Mouse (Mus musculus) heart, embryonic 15.5 days (tissue): ENCODE results near the gene Hist1h4h. TPM values are rescaled to one million over a fixed set of nuclear protein-coding genes. Genes with fewer than 3 reads are reported as not detected.
"Not testable (repeated sequence)": the region's sequence is repeated elsewhere in the genome, so short reads cannot be mapped to it uniquely, and the experiment has no call there.

ENCODE experiments used
- ATAC-seq: fragments of 200-750 bp; cut with Nextera tagmentation; replicated peaks from 2 replicates; pipeline ENCODE4 v1.8.0; 2017; ENCODE audit warnings: low read depth, moderate TSS enrichment; ENCODE audit not compliant: insufficient number of reproducible peaks, insufficient read depth, low FRiP score
- H3K27ac ChIP-seq: fragments of 300-500 bp; sonication (generic); 2 replicates; pipeline ENCODE4 v1.5.1; 2015; ENCODE audit warnings: mild to moderate bottlenecking, inconsistent platforms
- H3K27me3 ChIP-seq: fragments of 300-500 bp; sonication (generic); 2 replicates; pipeline ENCODE4 v1.6.1; 2015; ENCODE audit warnings: inconsistent platforms
- H3K36me3 ChIP-seq: fragments of 300-500 bp; sonication (generic); 2 replicates; pipeline ENCODE4 v1.6.1; 2015; ENCODE audit warnings: mild to moderate bottlenecking, inconsistent platforms
- H3K4me1 ChIP-seq: fragments of 300-500 bp; sonication (generic); replicated peaks from 2 replicates; pipeline ENCODE4 v1.6.1; 2015; ENCODE audit warnings: inconsistent platforms
- H3K4me2 ChIP-seq: fragments of 300-500 bp; sonication (generic); 2 replicates; pipeline ENCODE4 v1.6.1; 2015; ENCODE audit warnings: inconsistent platforms, mild to moderate bottlenecking, moderate library complexity
- H3K4me3 ChIP-seq: fragments of 300-500 bp; sonication (generic); 2 replicates; pipeline ENCODE4 v1.5.1; 2015; ENCODE audit warnings: mild to moderate bottlenecking, inconsistent platforms
- H3K9ac ChIP-seq: fragments of 300-500 bp; sonication (generic); 2 replicates; pipeline ENCODE4 v1.6.1; 2015; ENCODE audit warnings: mild to moderate bottlenecking, inconsistent platforms
- H3K9me3 ChIP-seq: fragments of 300-500 bp; sonication (generic); replicated peaks from 2 replicates; pipeline ENCODE4 v1.6.1; 2016; ENCODE audit warnings: inconsistent platforms
- WGBS: fragments of 180-500 bp; shearing (Covaris S2); methylation state at CpG from one replicate; pipeline ENCODE4 v1.1.7; 2015; ENCODE audit warnings: mixed read lengths; 5-methylcytosine and 5-hydroxymethylcytosine counted together
- polyA plus RNA-seq: library from polyadenylated mRNA; unstranded; fragments of >200 nt; fragmentation: Nextera tagmentation; extraction: Ambion mirVana; gene quantifications from 2 replicates; pipeline ENCODE4 v1.2.1, GENCODE M21; 2015

The Hist1h4h gene
- polyA plus RNA-seq, 1 experiment from 2014 or later, result 5.4 TPM

DNA sequence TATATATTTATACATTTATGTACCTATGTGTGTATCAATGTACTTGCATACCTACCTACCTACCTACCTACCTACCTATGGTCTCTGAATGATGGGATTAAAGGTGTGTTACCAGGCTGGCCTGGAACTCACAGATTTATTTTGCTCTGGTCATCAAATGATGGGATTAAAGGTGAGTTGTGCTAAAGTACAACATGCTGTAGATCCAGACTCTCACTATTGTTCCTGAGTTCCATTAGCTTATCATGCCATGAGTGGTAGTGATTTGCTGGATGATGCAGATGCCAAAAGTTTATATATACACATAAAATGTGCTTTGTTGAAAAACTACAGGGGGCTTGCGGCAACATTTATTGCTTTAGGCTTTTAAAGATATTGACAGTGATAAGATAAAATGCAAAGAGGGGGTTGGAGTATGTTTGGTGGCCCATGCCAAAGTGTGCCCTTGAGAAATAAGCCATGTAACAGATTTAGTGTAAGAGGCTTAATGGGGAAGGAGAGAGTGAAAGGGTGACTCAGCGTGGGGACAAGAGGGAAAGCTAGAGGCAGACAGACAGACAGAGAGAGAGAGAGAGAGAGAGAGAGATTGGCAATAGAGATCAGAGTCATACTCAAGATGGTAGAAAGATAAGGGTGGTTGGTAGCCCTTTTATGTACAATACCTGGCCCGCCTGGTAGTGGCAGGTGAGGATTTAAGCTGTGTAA lies 6.3 kb downstream of the Hist1h4h start:
- H3K27ac ChIP-seq, result no peak overlapping the region
- no peaks in the 10 kb centered on the region for H3K36me3 ChIP-seq
- no peak for ATAC-seq
- H3K4me3 ChIP-seq, result no peak overlapping the region
- H3K9me3 ChIP-seq, result no peaks in the 10 kb centered on the region
- H3K27me3 ChIP-seq, result no peaks in the 10 kb centered on the region
- peak overlapping the region; percentile 79; the same call in 1 of the 2 replicates for H3K4me2 ChIP-seq
- WGBS, result 73% methylated on average over 3 of the region's 3 CpGs
- H3K9ac ChIP-seq, result no peak overlapping the region
- peaks cover 30% of the 10 kb centered on the region for H3K4me1 ChIP-seq

GRCm38 (mm10) chr13:23538249-23538648 lies 7.4 kb downstream of the Hist1h4h start:
- WGBS, result 77% methylated on average over 5 of the region's 5 CpGs
- ATAC-seq, result no peak
- no peak overlapping the region for H3K4me2 ChIP-seq
- no peak overlapping the region for H3K9ac ChIP-seq
- H3K36me3 ChIP-seq, result no peaks in the 10 kb centered on the region
- H3K9me3 ChIP-seq, result no peaks in the 10 kb centered on the region
- H3K4me1 ChIP-seq, result peaks cover 26% of the 10 kb centered on the region
- H3K4me3 ChIP-seq, result no peak overlapping the region
- H3K27ac ChIP-seq, result no peak overlapping the region
- no peaks in the 10 kb centered on the region for H3K27me3 ChIP-seq

- ATAC-seq, H3K27ac ChIP-seq: not testable (repeated sequence)
Measured at GRCm38 (mm10) chr13:23539821-23540220, 9.0 kb downstream of the Hist1h4h start.

DNA sequence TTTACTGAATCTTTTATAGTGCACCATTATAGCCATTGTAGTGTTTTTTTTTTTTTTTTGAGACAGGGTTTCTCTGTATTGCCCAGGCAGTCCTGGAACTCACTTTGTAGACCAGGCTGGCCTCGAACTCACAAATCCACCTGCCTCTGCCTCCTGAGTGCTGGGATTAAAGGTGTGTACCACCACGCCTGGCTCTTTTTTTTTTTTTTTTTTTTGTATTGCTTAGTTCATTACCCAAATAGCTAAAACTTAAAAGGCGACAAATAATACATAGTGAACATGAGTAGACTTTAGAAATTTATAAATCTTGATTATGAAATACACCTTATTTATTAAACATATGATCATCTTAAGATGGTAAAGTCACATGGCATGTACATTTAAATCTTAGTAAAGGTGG lies 10.6 kb downstream of the Hist1h4h start:
- Histone ChIP-seq H3K4me1 (peaks cover 11% of the 10 kb centered on the region), H3K36me3 (no peaks in the 10 kb centered on the region), H3K9me3 (no peaks in the 10 kb centered on the region), H3K4me2 (no peak overlapping the region), H3K9ac (no peak overlapping the region), H3K27ac (no peak overlapping the region), H3K4me3 (no peak overlapping the region), H3K27me3 (no peaks in the 10 kb centered on the region)
- WGBS, result 74% methylated on average over 3 of the region's 3 CpGs
- no peak for ATAC-seq

More at GRCm38 (mm10) chr13:23539821-23540220, 9.0 kb downstream of the Hist1h4h start:
- not testable (repeated sequence) for H3K9ac ChIP-seq, H3K27me3 ChIP-seq, H3K4me3 ChIP-seq, H3K4me2 ChIP-seq, H3K9me3 ChIP-seq, H3K36me3 ChIP-seq
- 47% methylated on average over 1 of the region's 1 CpGs for whole genome bisulfite sequencing
- peaks cover 16% of the 10 kb centered on the region for H3K4me1 ChIP-seq

GRCm38 (mm10) chr13:23542225-23542980 lies 11.6 kb downstream of the Hist1h4h start:
- Histone ChIP-seq H3K9ac (peak overlapping the region; percentile 52), H3K4me3 (peak overlapping the region; percentile 58), H3K4me2 (peak overlapping the region; percentile 77), H3K27ac (peak overlapping the region; percentile 87)
- H3K9me3 ChIP-seq, H3K36me3 ChIP-seq, H3K4me1 ChIP-seq, ATAC-seq, H3K27me3 ChIP-seq: not testable (repeated sequence)
- WGBS, result 19% methylated on average over 3 of the region's 3 CpGs

DNA sequence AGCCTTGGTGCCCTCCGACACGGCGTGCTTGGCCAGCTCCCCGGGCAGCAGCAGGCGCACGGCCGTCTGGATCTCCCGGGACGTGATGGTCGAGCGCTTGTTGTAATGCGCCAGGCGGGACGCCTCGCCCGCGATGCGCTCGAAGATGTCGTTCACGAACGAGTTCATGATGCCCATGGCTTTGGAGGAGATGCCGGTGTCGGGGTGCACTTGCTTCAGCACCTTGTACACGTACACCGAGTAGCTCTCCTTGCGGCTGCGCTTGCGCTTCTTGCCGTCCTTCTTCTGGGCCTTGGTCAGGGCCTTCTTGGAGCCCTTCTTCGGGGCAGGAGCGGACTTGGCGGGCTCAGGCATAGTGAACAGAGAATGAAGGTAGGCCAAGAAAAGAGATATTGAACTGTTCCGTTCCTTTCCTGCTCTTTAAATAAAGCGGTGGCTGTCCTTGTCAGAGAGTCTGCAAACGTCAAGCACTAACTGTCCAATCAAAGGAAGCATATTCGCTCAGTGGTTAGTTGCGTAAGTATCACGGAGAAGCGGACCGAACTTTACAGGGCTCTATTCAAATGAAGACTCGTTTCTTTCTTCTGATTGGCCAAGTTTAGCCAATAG lies 12.3 kb downstream of the Hist1h4h start, which contains the start of gene Hist1h2bh:
Gene Hist1h2bh (minus strand): TSS at position 394 of the 609 bp plus-strand sequence.
- peak within 1 kb of the TSS; percentile 77 for H3K4me2 ChIP-seq
- H3K36me3 ChIP-seq, H3K27me3 ChIP-seq, H3K9me3 ChIP-seq, H3K4me1 ChIP-seq: not testable (repeated sequence)
- peak within 1 kb of the TSS; percentile 92 for H3K27ac ChIP-seq
- H3K4me3 ChIP-seq, result peak within 1 kb of the TSS; percentile 58
- peak within 1 kb of the TSS; percentile 53 for H3K9ac ChIP-seq
- ATAC-seq, result peak; percentile 91
- under 1% methylated on average over 39 of the region's 42 CpGs for WGBS

GRCm38 (mm10) chr13:23543965-23544786 lies 13.3 kb downstream of the Hist1h4h start, which contains the start of gene Hist1h3f:
TSS of gene Hist1h3f (plus strand) at chr13:23544052.
- 1% methylated on average over 27 of the region's 45 CpGs for WGBS
- no peaks in the 10 kb centered on the region for H3K27me3 ChIP-seq
- H3K9me3 ChIP-seq, result no peaks in the 10 kb centered on the region
- H3K4me2 ChIP-seq, result peak within 1 kb of the TSS; percentile 77
- peak within 1 kb of the TSS; percentile 92 for H3K27ac ChIP-seq
- peak within 1 kb of the TSS; percentile 65 for H3K9ac ChIP-seq
- peaks cover 5% of the 10 kb centered on the region; the same call in 1 of the 2 replicates for H3K4me1 ChIP-seq
- peak; percentile 88 for ATAC-seq
- H3K36me3 ChIP-seq, result no peaks in the 10 kb centered on the region
- H3K4me3 ChIP-seq, result peak within 1 kb of the TSS; percentile 58

DNA sequence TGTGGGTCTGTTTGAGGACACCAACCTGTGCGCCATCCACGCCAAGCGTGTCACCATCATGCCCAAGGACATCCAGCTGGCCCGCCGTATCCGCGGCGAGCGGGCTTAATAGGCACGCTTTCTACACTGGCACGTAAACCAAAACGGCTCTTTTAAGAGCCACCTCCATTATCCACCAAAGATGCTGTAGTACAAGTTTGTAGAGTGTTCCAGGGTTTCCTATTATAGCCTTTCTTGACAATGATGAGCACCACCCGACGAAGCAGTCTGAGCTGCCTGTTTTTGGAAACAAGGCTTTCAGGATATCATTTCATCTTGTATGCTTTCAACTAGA lies 13.9 kb downstream of the Hist1h4h start:
- Histone ChIP-seq H3K9ac (0 out of 2 replicates have a peak overlapping the region, but pooled peaks have one; percentile 33), H3K4me2 (peak overlapping the region; percentile 77), H3K4me3 (peak overlapping the region; percentile 58), H3K27ac (peak overlapping the region; percentile 92)
- H3K9me3 ChIP-seq, H3K27me3 ChIP-seq, H3K4me1 ChIP-seq, H3K36me3 ChIP-seq: not testable (repeated sequence)
- ATAC-seq, result peak; percentile 5; the same call in 1 of the 2 replicates
- WGBS, result 0% methylated on average over 14 of the region's 14 CpGs

DNA sequence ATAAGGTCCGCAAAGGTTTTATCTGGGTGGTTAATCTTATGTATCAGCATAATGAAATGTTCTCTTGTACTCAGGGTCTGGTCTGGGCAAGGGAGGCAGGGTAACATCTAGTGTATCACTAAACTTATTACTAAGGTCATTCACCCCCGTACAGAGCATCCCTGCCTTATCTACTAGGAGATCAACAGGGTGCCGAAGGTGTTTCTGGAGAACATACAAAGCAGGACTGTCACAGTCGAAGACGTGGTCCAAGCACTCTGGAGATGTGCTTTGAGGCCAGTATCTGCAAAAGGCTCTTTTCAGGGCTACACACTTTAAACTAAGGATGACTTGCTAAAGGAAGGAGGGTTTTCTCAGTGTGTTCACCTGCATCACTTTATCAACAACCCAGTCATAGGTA lies 15.8 kb downstream of the Hist1h4h start:
- Histone ChIP-seq H3K9ac (no peak overlapping the region), H3K36me3 (no peaks in the 10 kb centered on the region), H3K4me1 (peaks cover 13% of the 10 kb centered on the region), H3K9me3 (no peaks in the 10 kb centered on the region), H3K4me3 (no peak overlapping the region), H3K27ac (no peak overlapping the region), H3K27me3 (no peaks in the 10 kb centered on the region), H3K4me2 (no peak overlapping the region)
- WGBS, result 61% methylated on average over 5 of the region's 5 CpGs
- no peak for ATAC-seq

- H3K9ac ChIP-seq, result peak overlapping the region; percentile 57
- ATAC-seq, result no peak
- no peaks in the 10 kb centered on the region for H3K36me3 ChIP-seq
- 6% methylated on average over 3 of the region's 3 CpGs for WGBS
- no peaks in the 10 kb centered on the region for H3K9me3 ChIP-seq
- peak overlapping the region; percentile 91 for H3K27ac ChIP-seq
- H3K27me3 ChIP-seq, result no peaks in the 10 kb centered on the region
- H3K4me2 ChIP-seq, result peak overlapping the region; percentile 75
- H3K4me3 ChIP-seq, result peak overlapping the region; percentile 53
- peaks cover 18% of the 10 kb centered on the region for H3K4me1 ChIP-seq
Measured at GRCm38 (mm10) chr13:23550761-23551145, 19.9 kb downstream of the Hist1h4h start.
